Mouse (Mus musculus) liver, postnatal 0 days (tissue): ENCODE measurements at regions not wholly inside any gene's neighbourhood (a gene's known extent, or its start where the extent isn't known, plus 50 kb on each side); places are given as distances from the start of the nearest gene placed in this dataset.
A peak's percentile ranks its signal among the peaks of the same experiment; 100 is the strongest.

Experiments
- ATAC-seq: fragments of 200-750 bp; cut with Nextera tagmentation; 2 replicates; pipeline ENCODE4 v1.8.0; 2017; ENCODE audit warnings: mild to moderate bottlenecking, moderate library complexity
- DNase-seq: peaks from one replicate; pipeline ENCODE4 v3.0.0-alpha.2; 2016
- H3K27ac ChIP-seq: fragments of 300-500 bp; sonication (generic); 2 replicates; pipeline ENCODE4 v1.5.1; 2014; ENCODE audit warnings: antibody characterized with exemption, moderate library complexity, mild to moderate bottlenecking, low read depth
- H3K27me3 ChIP-seq: fragments of 300-500 bp; sonication (generic); 2 replicates; pipeline ENCODE4 v1.6.1; 2014; ENCODE audit warnings: low read length, control low read depth, mixed read lengths; ENCODE audit not compliant: insufficient read depth
- H3K36me3 ChIP-seq: fragments of 300-500 bp; sonication (generic); replicated peaks from 2 replicates; pipeline ENCODE4 v1.6.1; 2014; ENCODE audit warnings: mild to moderate bottlenecking, control low read depth, low read length, moderate library complexity, mixed read lengths; ENCODE audit not compliant: insufficient read depth
- H3K4me1 ChIP-seq: fragments of 300-500 bp; sonication (generic); 2 replicates; pipeline ENCODE4 v1.6.1; 2014; ENCODE audit warnings: antibody characterized with exemption, mild to moderate bottlenecking, control low read depth; ENCODE audit not compliant: insufficient read depth
- H3K4me2 ChIP-seq: fragments of 300-500 bp; sonication (generic); 2 replicates; pipeline ENCODE4 v1.6.1; 2014; ENCODE audit warnings: low read depth, mild to moderate bottlenecking, low read length, moderate library complexity, mixed read lengths
- H3K4me3 ChIP-seq: fragments of 300-500 bp; sonication (generic); 2 replicates; pipeline ENCODE4 v1.5.1; 2014; ENCODE audit warnings: low read depth, low read length
- H3K9ac ChIP-seq: fragments of 300-500 bp; sonication (generic); replicated peaks from 2 replicates; pipeline ENCODE4 v1.6.1; 2014; ENCODE audit warnings: mild to moderate bottlenecking, moderate library complexity
- H3K9me3 ChIP-seq: fragments of 300-500 bp; sonication (generic); 2 replicates; pipeline ENCODE4 v1.6.1; 2016; ENCODE audit warnings: mild to moderate bottlenecking, control low read depth, low read length, mixed read lengths
- CTCF ChIP-seq: sonication (generic); IDR thresholded peaks from 2 replicates; pipeline ENCODE4 v1.5.1; 2016; ENCODE audit warnings: antibody characterized with exemption, low read depth
- EP300 ChIP-seq: IDR thresholded peaks from 2 replicates; pipeline ENCODE4 v1.6.1; 2016; ENCODE audit warnings: antibody characterized with exemption, low read depth, mild to moderate bottlenecking
- WGBS: fragments of 180-500 bp; shearing (Covaris S2); extraction: QIAGEN DNeasy Blood & Tissue Kit; methylation state at CpG from one replicate; pipeline ENCODE4 v1.1.7; 2014; ENCODE audit not compliant: insufficient replicate concordance; 5-methylcytosine and 5-hydroxymethylcytosine counted together

DNA sequence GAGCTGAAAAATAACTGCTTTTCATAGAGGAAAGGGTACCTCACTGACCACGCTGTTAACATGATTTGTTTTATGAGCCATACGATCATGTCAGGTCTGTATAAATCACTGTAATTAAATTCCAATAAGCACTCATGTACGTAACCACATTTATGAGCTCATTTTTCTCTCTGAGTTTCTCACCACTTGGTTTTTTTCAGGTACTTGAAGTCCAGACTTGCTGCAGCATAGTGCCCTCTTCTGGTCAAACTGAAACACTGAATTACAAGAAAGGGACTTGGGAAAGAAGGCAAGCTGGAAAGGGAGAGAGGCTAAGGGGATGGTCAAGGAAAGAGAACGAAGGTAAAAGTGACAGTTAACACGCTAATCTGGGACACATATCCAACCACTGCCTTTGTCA, 94.2 kb upstream of the Agr3 start:
- H3K36me3 ChIP-seq: no peaks in the 10 kb centered on the region
- 10% methylated on average over 5 of the region's 5 CpGs for WGBS
- H3K4me2 ChIP-seq: no peak overlapping the region
- no peak for ATAC-seq
- no peak overlapping the region for H3K27ac ChIP-seq
- H3K9me3 ChIP-seq: no peaks in the 10 kb centered on the region
- no peak overlapping the region for H3K4me3 ChIP-seq
- no peak overlapping the region for H3K9ac ChIP-seq
- H3K4me1 ChIP-seq: 0 out of 2 replicates have a peak, but pooled peaks cover 2% of the 10 kb centered on the region
- DNase-seq: no peak
- TF ChIP-seq CTCF (peak; percentile 84), EP300 (no peak)
- H3K27me3 ChIP-seq: no peaks in the 10 kb centered on the region

GRCm38 (mm10) chr12:35827797-35828196, 97.6 kb upstream of the Agr3 start:
- 30% methylated on average over 2 of the region's 2 CpGs for WGBS
- Histone ChIP-seq H3K27me3 (no peaks in the 10 kb centered on the region), H3K9ac (no peak overlapping the region), H3K4me1 (0 out of 2 replicates have a peak, but pooled peaks cover 9% of the 10 kb centered on the region), H3K4me3 (no peak overlapping the region), H3K9me3 (no peaks in the 10 kb centered on the region), H3K36me3 (no peaks in the 10 kb centered on the region), H3K4me2 (no peak overlapping the region), H3K27ac (no peak overlapping the region)
- DNase-seq (no peak), ATAC-seq (no peak)
- TF ChIP-seq EP300 (no peak), CTCF (no peak)

DNA sequence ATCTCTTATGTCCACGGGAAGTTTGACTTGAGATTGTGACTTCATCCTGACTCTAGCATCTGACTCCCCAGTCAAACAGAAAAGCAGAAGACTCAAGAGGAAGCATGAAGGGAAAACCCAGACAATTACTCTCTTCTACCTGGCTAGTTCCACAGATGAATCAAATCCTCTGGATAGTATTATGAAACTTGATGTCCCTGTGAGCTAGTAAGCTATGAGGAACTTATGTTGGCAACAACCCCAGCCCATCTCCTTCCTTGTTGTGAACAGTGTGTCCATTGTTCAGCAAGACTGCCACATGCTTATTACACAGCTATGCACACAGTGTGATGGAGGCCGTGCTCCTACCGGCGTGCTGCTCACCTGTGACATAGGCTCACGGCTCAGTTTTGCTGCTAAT, 98.4 kb upstream of the Agr3 start:
- Histone ChIP-seq H3K9me3 (no peaks in the 10 kb centered on the region), H3K36me3 (no peaks in the 10 kb centered on the region), H3K4me3 (no peak overlapping the region), H3K4me2 (no peak overlapping the region), H3K27me3 (no peaks in the 10 kb centered on the region), H3K27ac (no peak overlapping the region), H3K9ac (no peak overlapping the region), H3K4me1 (0 out of 2 replicates have a peak, but pooled peaks cover 9% of the 10 kb centered on the region)
- DNase-seq (no peak), ATAC-seq (no peak)
- WGBS: 67% methylated on average over 5 of the region's 5 CpGs
- TF ChIP-seq EP300 (no peak), CTCF (no peak)

GRCm38 (mm10) chr12:35824587-35824987, 100.8 kb upstream of the Agr3 start:
- no peak overlapping the region for H3K27ac ChIP-seq
- no peaks in the 10 kb centered on the region for H3K36me3 ChIP-seq
- H3K9me3 ChIP-seq: no peaks in the 10 kb centered on the region
- H3K9ac ChIP-seq: no peak overlapping the region
- DNase-seq: no peak
- TF ChIP-seq EP300: no peak
- no peak for TF ChIP-seq CTCF
- no peak overlapping the region for H3K4me2 ChIP-seq
- H3K27me3 ChIP-seq: no peaks in the 10 kb centered on the region
- H3K4me1 ChIP-seq: 0 out of 2 replicates have a peak, but pooled peaks cover 9% of the 10 kb centered on the region
- no peak overlapping the region for H3K4me3 ChIP-seq
- 18% methylated on average over 5 of the region's 5 CpGs for WGBS
- ATAC-seq: no peak

GRCm38 (mm10) chr12:35799261-35799660, 126.2 kb upstream of the Agr3 start:
- ATAC-seq: peak; percentile 83
- DNase-seq: peak; percentile 58
- no peak overlapping the region for H3K4me3 ChIP-seq
- H3K27ac ChIP-seq: no peak overlapping the region
- no peak overlapping the region for H3K9ac ChIP-seq
- no peaks in the 10 kb centered on the region for H3K4me1 ChIP-seq
- H3K27me3 ChIP-seq: no peaks in the 10 kb centered on the region
- H3K36me3 ChIP-seq: no peaks in the 10 kb centered on the region
- no peaks in the 10 kb centered on the region for H3K9me3 ChIP-seq
- H3K4me2 ChIP-seq: no peak overlapping the region
- 26% methylated on average over 2 of the region's 2 CpGs for WGBS
- TF ChIP-seq EP300 (peak; percentile 69; the same call in 1 of the 2 replicates), CTCF (no peak)

- Histone ChIP-seq H3K4me3 (no peak overlapping the region), H3K27ac (no peak overlapping the region), H3K4me2 (no peak overlapping the region), H3K9me3 (no peaks in the 10 kb centered on the region), H3K27me3 (no peaks in the 10 kb centered on the region), H3K36me3 (no peaks in the 10 kb centered on the region), H3K9ac (no peak overlapping the region), H3K4me1 (no peaks in the 10 kb centered on the region)
- no peak for ATAC-seq
- TF ChIP-seq EP300: no peak
- no peak for TF ChIP-seq CTCF
- WGBS: 79% methylated on average over 2 of the region's 2 CpGs
- no peak for DNase-seq
Measured at GRCm38 (mm10) chr12:35775396-35775795, 150.0 kb upstream of the Agr3 start.
